Mouse (Mus musculus) erythroblast, embryonic 14.5 days (primary cell): ENCODE measurements around the gene Fam187b.

Source experiments
- GATA1 ChIP-seq: IDR thresholded peaks from 2 replicates; pipeline ENCODE4 v1.6.1; 2012; ENCODE audit warnings: low read length, inconsistent platforms, mixed read lengths
- TAL1 ChIP-seq: IDR thresholded peaks from 3 replicates; pipeline ENCODE4 v1.6.1; 2012; ENCODE audit warnings: low read length, inconsistent platforms, mixed read lengths

GRCm38 (mm10) chr7:31033409-31034165 lies 60.0 kb downstream of the Fam187b start:
- no peak for TF ChIP-seq GATA1
- TF ChIP-seq TAL1: no peak
